Mouse (Mus musculus) gastrocnemius, postnatal 36 days (tissue): ENCODE results near the gene Cd109. TPM values are rescaled to one million over a fixed set of nuclear protein-coding genes. Genes with fewer than 3 reads are reported as not detected.
A peak's percentile ranks its signal among the peaks of the same experiment; 100 is the strongest.

Experiments used
- DNase-seq, 2 experiments: peaks; one replicate each; pipeline ENCODE4 v3.0.0; 2022
- intact Hi-C: fragments of 180-260 bp; cut with DNase I; formaldehyde crosslinking; loops from one replicate; pipeline ENCODE4 v1.15.1; 2025
- long read RNA-seq, 2 experiments: library from polyadenylated mRNA; stranded (forward); transcript quantifications; one replicate each; pipeline ENCODE4 v2.0.0; 2021
- total RNA-seq, 2 experiments: library from RNA; stranded (reverse); gene quantifications; 2 replicates each; pipeline ENCODE4 v1.2.3; 2021

The Cd109 gene
- total RNA-seq, result under 1 TPM; 0.46 to 0.81 TPM
- long read RNA-seq, experiment 1, result 0 reads
- long read RNA-seq, experiment 2, result 0 reads

- intact Hi-C loops, result no loop called here
- peak; percentile 8 to 43 for DNase-seq
Observed at GRCm38 (mm10) chr9:78615401-78616021, at the start of gene Cd109. TSS of gene Cd109 (plus strand) at chr9:78615546.

GRCm38 (mm10) chr9:78569934-78570333 lies 45.4 kb upstream of the Cd109 start:
- no peak for DNase-seq
- intact Hi-C loops, result no loop called here

GRCm38 (mm10) chr9:78576466-78576865 lies 38.9 kb upstream of the Cd109 start:
- DNase-seq, result no peak
- intact Hi-C loops, result no loop called here

- intact Hi-C loops, result no loop called here
- DNase-seq, result no peak
Observed at GRCm38 (mm10) chr9:78578824-78579223, 36.5 kb upstream of the Cd109 start.

- intact Hi-C loops, result no loop called here
- DNase-seq, result no peak
Observed at GRCm38 (mm10) chr9:78579644-78580396, 35.5 kb upstream of the Cd109 start.

- intact Hi-C loops, result no loop called here
Observed at GRCm38 (mm10) chr9:78587218-78587883, 28.0 kb upstream of the Cd109 start.

GRCm38 (mm10) chr9:78587914-78588313 lies 27.4 kb upstream of the Cd109 start, which contains the start of gene Slc17a5:
TSS of gene Slc17a5 (minus strand) at chr9:78588041.
- intact Hi-C loops, result no loop called here
- DNase-seq, result peak; percentile 89 to 92

More at GRCm38 (mm10) chr9:78587218-78587883, 28.0 kb upstream of the Cd109 start:
- no peak for DNase-seq

- peak in 1 of 2 experiments; percentile 4 for DNase-seq
- intact Hi-C loops, result no loop called here
Observed at GRCm38 (mm10) chr9:78588411-78589033, 26.8 kb upstream of the Cd109 start.

GRCm38 (mm10) chr9:78590471-78590870 lies 24.9 kb upstream of the Cd109 start:
- no peak for DNase-seq
- intact Hi-C loops, result no loop called here

GRCm38 (mm10) chr9:78595257-78595656 lies 20.1 kb upstream of the Cd109 start:
- intact Hi-C loops, result no loop called here
- DNase-seq, result no peak

- DNase-seq, result no peak
- intact Hi-C loops, result no loop called here
Observed at GRCm38 (mm10) chr9:78595769-78596555, 19.4 kb upstream of the Cd109 start.

- intact Hi-C loops, result no loop called here
- DNase-seq, result no peak
Observed at GRCm38 (mm10) chr9:78596834-78597233, 18.5 kb upstream of the Cd109 start.

GRCm38 (mm10) chr9:78599927-78600326 lies 15.4 kb upstream of the Cd109 start:
- intact Hi-C loops, result no loop called here
- DNase-seq, result no peak

GRCm38 (mm10) chr9:78601046-78601730 lies 14.2 kb upstream of the Cd109 start:
- no peak for DNase-seq
- intact Hi-C loops, result no loop called here

GRCm38 (mm10) chr9:78614201-78614600 lies 1.1 kb upstream of the Cd109 start:
- DNase-seq, result no peak
- intact Hi-C loops, result no loop called here

- no peak for DNase-seq
- intact Hi-C loops, result no loop called here
Observed at GRCm38 (mm10) chr9:78619285-78619684, 3.9 kb downstream of the Cd109 start.

- no peak for DNase-seq
- intact Hi-C loops, result no loop called here
Observed at GRCm38 (mm10) chr9:78623301-78623747, 8.0 kb downstream of the Cd109 start.

GRCm38 (mm10) chr9:78629991-78630390 lies 14.6 kb downstream of the Cd109 start:
- intact Hi-C loops, result no loop called here
- no peak for DNase-seq

- intact Hi-C loops, result no loop called here
Observed at GRCm38 (mm10) chr9:78631755-78632434, 16.5 kb downstream of the Cd109 start.

More at GRCm38 (mm10) chr9:78631755-78632434, 16.5 kb downstream of the Cd109 start:
- no peak for DNase-seq
